Mouse (Mus musculus) bone marrow, adult 2 months (tissue): ENCODE measurements around the gene Nr5a2.

Experiments
- CTCF ChIP-seq: fragments of 200-500 bp; IDR thresholded peaks from 2 replicates; pipeline ENCODE4 v1.5.1; 2011; ENCODE audit warnings: low read length, control low read depth; ENCODE audit not compliant: control insufficient read depth, insufficient read depth
- POLR2A ChIP-seq: fragments of 200-500 bp; IDR thresholded peaks from 2 replicates; pipeline ENCODE4 v1.6.1; 2011; ENCODE audit warnings: low read depth, mild to moderate bottlenecking, control low read depth, low read length, borderline replicate concordance; ENCODE audit not compliant: control insufficient read depth

DNA sequence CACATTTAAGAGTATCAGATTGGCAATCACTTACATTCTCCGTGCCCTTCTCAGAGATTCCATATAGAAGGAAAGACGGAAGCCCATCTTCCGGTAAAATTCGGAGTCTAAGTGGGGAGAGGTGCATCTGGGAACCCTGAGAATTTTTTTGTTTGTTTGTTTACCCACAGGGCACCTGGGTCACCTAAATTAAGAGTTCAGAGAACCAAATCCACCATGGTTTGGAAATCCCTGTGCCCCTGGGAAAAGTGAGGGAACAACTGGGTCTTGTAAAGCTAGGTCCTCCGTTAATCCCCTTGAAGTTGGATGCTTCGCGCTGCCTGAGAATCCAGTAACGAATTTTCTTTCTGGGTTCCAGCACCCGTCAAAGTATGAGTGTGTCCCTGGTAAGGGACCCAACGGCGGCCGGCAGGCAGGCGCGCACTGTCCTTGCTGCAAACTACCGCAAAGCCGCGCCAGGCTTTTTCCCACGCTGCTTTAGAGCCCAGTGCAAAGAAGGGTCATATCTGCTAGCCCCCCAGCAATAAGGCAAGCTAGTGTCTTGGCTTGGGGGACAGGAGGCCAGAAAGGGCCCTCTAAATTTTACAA is 13.3 kb downstream of the Nr5a2 start:
- TF ChIP-seq CTCF (no peak), POLR2A (no peak)
